Mouse (Mus musculus): ENCODE data around the gene Clic3.

Clic3 gene

DNA sequence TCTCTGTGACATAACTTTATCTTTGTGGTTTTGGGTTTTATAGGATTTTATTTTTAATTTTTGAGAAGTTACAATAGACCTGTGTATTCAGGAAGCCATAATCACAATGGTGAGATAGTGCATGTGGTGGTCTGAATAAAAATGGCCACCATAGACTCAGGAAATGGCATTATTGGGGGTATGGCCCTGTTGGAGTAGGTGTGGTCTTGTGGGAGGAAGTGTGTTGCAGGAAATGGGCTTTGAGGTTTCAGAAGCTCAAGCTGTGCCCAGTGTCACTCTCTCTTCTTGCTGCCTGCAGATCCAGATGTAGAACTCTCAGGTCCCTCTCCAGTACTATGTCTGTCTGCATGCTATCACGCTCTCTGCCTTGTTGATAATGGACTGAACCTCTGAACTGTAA, 23.9 kb downstream of the Clic3 start:
- DNase-seq (ENCODE audit: low read depth, low spot score): no peak

DNA sequence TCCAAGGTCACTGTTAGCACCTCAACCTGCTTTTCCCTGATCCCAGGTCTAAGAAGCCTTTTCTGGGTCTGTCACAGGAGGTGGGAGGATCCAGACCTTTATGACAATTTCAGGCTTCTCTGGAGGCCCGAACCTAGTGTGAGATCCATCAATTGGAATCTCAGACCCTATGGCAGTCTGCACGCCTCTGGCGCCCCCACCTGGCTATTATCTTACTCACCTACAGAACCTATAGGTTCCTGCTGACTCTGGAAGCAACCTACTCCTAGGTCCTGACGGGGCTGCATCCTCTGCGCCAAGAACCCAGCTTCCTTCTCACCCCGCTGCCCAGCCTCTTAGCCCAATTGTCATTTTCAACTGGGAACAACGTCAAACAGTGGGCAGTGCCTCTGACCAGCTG, 26.3 kb downstream of the Clic3 start:
- no peak for DNase-seq (ENCODE audit: low read depth, low spot score)

DNA sequence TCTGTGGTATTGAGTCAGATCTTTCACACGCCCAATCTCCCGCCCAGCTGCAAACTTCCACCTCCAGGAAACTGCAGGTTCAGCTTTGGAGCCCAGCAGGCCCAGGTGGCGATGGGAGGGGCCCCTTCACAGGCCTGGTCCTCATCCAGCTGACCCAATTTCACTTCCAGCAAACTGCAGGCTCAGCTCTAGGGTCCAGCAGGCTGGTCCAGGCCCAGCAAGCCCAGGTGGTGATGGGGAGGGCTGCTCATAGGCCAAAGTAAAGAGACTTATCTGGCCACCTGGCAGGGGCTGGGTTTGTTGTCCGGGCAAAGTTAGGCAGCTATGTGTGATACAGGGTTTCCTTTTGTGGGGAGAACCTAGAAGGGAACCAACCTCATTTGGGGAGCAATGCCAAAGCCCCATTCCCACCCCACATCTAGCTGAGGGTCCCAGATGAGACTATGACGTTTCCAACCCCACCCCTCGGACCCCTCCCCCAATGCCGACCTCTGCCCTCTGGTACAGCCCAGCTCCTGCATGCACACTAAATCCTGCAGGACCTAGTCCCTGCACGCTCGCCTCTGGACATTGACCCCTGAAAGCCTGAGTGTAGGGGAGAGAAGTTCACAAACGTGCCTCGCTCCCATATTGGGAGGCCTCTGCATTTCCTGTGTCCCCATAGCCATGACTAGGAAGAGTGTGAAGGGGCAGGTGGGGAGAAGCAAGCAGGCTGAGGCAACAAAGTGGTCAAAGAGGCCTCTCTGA, 28.4 kb downstream of the Clic3 start:
- DNase-seq (ENCODE audit: low read depth, low spot score): no peak

DNA sequence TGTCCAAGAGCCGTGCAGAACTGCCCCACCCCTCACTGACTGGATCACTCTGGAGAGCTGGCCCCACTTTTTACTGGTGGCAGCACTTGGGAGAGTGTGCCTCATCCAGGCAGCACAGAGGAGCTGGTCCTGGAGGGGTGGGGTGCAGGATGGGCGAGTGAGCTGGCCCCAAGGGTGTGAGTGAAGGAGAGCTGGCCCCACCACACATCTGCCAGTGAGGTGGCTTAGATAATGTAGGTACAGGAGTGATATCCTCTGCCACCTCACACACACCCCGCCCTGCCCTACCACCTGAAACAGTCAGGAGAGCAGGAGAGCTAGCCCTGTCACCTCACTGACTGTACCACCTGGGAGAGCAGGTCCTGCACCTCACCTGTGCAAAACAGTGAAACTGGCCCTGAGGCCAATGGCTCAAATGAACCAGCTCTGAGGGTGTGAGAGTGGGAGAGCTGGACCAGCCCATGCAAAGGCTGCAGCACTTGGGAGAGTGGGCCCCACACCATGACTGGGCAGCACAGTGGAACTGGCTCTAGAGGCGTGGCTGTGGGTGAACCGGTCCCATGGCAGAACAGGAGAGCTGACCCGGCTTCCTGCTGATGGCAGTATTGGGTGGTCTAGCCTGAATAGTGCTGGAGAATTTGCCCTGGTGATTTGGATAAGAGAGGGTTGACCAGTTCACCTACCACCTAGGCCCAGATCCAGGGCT, 31.5 kb downstream of the Clic3 start:
- no peak for DNase-seq (ENCODE audit: low read depth, low spot score)

DNA sequence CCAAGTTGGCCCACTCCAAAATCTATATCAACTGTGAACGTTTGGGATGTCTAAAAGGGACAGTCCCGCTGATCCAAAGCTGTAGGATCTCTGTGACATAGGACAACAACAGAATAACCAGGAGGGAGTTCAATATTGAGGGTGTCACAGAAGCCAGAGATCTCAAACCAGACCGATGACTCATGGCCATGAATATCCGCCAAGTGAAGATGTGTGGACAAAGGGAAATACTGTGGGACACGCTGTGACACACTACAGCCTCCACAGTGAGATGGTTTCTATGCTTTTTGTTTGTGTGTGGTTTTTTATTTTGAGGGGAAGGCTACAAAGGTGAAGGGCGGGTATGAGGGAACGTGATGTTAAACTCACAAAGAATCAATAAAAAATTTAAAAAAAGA, 32.0 kb downstream of the Clic3 start:
- DNase-seq (ENCODE audit: low read depth, low spot score): no peak

DNA sequence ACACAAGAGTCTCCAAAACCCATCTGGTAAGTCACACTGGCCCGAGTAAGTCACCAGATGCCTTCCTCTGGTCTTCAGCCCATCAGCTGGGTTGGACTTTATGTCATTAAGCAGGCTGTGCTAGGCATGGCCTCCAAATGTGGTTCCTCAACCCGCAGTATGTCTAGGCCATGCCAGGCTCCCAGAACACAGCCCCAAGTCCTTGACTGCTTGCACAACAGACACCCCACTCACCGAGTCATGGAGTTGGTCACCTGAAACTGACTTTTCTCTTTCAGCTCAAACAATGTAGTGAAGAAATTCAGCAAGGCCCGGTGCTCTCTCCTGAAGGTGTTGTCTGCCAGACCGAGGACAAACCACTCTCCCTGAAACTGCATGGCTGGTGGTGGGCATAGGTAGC, 36.4 kb downstream of the Clic3 start:
- no peak for DNase-seq (ENCODE audit: low read depth, low spot score)

DNA sequence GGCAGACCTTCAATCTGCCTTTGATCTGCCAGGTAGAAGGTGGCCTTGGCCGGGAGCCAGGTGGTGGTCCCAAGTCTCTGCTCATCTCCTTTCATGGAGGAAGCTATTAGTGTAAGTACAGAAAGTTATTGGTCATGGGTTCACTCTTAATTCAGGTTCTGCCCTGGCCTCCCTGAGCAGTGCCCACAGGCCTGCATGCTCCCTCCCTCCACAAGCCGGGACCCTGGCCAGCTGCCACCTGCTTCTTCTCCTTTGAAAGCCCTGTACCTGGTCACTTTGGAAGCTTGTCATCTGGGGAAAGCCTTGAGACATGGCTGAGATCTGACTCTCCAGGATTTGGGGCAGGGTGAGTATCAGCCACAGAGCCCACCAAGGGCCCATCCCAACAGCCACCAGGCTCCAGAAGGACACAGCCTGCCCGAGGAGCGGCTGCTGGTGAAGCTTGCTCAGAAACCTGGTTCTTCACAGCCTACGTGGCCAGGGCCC, 36.9 kb downstream of the Clic3 start, which contains the start of gene Lcn12:
TSS of gene Lcn12 (minus strand) at position 436 of the 486 bp plus-strand sequence.
- DNase-seq (ENCODE audit: low read depth, low spot score): no peak

DNA sequence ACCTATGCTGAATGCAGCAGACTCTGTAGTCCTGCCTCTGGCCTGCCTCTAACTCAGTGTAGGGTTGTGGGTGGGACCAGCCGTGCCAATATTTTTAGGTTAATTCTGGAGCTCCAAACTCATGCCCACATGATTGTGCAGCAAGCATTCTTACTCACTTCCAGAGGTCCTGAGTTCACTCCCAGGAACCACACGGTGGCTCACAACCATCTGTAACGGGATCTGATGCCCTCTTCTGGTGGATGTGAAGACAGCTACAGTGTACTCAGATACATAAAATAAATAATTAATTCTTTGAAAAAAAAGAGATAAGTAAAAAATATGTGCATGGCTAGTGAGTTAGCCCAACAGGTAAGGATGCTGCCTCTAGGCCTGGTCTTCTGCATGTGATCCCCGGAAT, 39.8 kb downstream of the Clic3 start:
- DNase-seq (ENCODE audit: low read depth, low spot score): no peak

DNA sequence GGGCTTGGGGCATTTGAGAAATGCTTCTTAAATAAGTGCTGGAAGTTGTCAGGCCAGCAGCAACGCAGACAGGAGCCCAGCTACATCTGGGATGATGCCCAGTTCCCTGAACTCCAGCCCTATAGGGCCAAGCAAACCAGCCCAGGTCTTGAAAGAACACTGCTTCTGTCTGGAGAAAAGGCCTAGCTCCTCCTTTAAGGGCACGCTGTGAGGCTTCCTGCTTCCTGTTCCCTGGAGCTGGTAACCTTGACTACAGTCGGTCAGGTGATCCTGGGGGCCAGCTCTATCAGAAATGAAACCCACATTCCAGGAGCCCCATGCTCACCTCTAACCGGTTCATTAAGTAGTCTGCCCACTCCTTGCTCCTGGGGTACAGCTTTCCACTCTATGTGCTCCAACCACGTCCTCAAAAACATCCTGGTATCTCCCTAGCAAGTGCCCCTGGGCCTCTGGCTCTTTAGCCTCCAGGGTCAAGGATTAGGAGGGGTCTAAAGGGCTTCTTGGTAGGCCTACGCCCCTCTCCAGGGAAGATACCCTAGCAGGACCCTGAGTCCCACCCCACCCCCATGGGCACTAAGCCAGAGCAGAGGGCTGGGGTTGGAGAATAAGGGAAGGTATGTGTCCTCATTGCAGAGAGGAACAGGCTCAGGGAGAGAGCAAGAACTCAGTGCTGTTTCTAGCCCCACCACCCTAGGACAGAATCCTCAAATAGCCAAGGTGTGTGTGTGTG, 41.4 kb downstream of the Clic3 start:
- no peak for DNase-seq (ENCODE audit: low read depth, low spot score)

DNA sequence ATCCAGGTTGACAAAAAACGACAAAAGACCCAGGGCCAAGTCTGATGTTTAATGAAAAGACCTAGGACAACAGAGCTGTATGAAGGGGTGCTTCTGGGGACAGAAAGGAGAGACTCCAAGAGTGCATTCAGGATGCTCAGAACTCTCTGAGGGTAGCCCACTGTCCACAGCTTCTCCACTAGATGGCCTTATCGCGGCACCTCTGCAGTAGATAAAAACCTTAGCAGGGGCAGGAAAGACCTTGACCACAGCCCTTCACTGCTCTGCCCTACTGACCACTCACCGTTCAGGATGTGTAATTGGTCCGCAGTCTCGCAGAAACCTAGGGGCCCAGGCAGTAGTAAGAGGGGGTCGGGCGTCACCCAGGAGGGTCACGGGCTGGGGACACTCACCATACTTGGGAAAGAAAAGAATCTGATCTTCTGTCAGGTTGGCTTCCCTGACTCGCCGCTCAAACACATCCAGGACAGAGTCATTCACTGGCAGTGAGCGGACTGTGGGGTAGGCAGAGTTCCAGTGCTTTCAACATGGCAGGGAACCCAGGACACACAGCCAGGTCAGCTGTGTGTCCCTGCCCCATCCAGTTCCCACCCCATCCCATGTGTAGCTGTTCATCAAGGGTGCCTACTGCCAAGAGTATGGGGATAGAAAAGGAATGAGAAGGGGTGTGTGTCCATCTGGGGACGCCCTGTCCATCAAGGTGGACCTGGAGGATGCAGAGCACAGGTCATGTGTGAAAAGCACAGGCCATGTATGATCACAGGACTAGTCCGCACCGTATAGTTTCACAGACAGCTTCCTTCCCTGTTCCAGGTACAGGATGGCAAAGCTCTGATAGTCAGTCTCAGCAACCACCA, 42.2 kb downstream of the Clic3 start:
- no peak for DNase-seq (ENCODE audit: low read depth, low spot score)

DNA sequence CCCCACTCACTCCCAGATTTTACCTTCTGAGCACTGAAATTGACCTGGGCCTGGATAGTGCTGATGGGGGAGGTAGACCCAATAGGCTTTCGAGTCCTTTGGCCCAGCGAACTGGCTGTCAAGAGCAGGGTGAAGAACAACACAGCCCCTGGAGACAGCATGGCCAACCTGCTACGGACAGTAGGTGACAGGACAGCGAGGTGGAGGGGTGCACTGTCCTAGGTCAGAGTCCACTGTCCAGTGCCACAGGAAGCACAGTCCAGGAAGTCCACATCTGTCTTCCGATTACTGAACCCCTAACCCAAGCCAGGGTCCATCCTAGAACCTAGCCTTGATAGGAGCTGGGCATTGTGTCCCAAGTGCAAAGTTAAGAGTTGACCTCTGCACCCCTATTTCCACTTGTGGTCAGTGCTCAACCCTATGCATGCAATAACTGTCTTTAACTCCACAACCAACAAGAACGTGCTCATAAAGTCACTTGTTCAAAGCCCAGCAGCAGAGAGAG, 43.5 kb downstream of the Clic3 start:
- DNase-seq (ENCODE audit: low read depth, low spot score): no peak

DNA sequence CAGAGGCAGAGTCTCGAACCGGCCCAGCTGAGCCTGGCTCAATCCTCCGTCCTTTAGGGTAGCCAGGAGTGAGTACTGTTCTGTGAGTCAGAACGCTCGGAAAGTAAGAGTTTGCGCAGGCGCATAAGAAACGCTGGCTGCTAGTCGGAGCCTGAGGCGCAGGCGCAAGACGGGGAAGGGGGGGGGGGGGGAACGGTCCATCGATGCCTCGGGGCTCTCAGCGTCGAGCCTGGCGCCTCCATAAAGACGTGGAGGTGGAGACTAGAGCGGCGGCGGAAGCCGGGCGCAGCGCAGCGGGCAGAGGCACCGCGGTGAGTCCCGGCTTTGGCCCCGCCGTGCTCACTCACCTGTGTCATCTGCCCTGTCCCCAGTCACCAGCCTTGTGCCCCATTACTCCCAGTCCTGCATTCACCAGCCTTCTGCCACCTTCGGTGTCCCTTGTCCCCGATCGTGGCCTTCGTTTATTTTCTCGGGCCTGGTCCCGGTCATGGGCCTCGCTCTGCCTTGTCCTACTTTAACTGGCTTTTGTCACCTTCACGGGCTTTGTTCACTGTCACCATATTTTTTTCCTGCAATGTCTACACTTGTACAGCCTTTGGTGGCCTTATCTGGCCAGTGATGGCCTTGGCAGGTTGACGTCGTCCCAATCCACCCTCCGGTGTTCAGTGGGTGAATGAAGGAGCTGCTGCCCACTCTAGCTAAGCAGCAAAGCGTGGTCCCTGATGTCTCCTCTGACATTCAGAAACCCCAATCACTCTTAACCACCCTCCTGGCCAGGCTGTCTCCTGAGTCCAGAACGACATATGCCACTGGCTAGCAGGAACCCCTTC, 44.2 kb downstream of the Clic3 start, which contains the start of gene Fbxw5:
TSS of gene Fbxw5 (plus strand) at position 175 of the 830 bp plus-strand sequence.
- DNase-seq (ENCODE audit: low read depth, low spot score): peak; percentile 85

DNA sequence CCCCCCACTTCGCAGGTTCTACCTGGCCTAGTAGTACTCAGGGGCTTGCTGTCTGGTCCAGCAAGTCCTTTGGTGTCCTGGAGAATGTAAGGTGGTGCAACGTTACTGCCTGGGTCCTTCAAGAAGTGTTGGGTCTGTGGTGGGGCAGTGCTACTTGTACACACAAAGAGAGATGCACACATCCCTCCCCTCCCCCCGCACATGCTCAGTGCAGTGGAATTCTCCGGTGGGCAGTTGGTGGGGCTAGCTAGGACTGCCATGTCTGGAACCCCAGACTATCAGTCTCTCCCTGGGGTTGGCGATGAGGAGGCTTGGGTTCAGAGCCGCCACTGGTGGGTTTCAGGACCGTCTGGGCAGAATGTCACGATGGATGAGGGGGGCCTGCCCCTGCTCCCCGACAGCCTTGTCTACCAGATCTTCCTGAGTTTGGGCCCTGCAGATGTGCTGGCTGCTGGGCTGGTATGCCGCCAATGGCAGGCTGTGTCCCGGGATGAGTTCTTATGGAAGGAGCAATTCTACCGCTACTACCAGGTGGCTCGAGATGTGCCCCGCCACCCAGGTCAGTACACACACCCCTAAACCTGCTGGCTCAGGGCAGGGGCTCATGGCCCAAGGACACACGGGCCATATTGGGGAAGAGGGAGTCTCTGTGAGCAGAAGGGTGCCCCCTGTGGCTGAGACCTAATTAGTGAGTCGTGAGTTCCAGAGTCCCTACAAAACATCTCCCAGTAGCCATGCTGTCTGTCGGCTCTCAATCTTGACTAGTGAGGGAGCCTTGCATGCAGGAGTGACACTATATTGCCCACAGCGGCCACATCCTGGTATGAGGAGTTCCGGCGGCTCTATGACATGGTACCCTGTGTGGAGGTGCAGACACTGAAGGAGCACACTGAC, 45.2 kb downstream of the Clic3 start, which contains the start of gene C8g:
TSS of gene C8g (minus strand) at position 127 of the 894 bp plus-strand sequence.
- no peak for DNase-seq (ENCODE audit: low read depth, low spot score)

DNA sequence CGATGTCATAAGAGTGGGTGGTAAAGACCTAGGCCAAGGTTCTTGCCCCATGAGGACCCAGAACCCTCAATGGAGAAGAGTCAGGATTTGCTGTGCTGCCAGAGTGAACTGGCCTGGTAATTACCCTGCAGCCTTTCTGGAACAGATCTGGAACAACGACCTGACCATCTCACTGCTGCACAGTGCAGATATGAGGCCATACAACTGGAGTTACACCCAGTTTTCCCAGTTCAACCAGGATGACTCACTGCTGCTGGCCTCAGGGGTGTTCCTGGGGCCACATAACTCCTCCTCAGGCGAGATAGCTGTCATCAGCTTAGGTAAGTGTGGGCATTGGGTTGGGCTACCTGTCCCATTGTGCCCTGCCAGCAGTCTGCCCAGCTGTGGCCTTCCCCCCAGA, 46.1 kb downstream of the Clic3 start:
- DNase-seq (ENCODE audit: low read depth, low spot score): no peak

DNA sequence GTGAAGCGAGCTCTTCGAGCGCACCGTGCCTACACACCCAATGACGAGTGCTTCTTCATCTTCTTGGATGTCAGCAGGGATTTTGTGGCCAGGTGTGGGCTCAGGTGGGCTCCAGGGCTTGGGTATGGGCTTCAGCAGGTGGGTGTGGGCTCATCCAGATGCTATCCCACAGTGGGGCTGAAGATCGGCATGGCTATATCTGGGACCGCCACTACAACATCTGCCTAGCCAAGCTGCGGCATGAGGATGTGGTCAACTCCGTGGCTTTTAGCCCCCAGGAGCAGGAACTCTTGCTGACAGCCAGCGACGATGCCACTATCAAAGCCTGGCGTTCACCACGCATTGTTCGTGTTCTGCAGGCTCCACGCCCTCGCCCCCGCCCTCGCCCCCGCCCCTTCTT, 47.9 kb downstream of the Clic3 start:
- no peak for DNase-seq (ENCODE audit: low read depth, low spot score)

DNA sequence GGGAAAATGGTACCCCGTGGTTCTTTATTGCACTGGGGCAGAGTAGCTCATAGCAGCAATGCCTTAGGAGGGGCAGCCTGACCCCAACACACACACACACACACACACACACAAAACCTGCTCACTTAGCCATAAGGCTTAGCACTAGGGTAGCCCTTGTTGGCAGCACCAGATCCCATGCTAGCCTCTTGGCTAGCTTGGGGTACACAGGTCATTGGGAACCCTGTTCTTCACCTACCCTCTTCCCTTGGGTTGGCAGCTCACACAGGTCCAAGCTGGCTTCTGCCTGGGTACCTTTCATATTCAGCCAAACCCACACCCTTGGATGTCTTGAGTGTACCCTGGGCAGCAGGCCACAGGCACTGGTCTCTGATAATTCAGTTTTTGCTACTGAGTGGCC, 48.4 kb downstream of the Clic3 start:
- DNase-seq (ENCODE audit: low read depth, low spot score): no peak

DNA sequence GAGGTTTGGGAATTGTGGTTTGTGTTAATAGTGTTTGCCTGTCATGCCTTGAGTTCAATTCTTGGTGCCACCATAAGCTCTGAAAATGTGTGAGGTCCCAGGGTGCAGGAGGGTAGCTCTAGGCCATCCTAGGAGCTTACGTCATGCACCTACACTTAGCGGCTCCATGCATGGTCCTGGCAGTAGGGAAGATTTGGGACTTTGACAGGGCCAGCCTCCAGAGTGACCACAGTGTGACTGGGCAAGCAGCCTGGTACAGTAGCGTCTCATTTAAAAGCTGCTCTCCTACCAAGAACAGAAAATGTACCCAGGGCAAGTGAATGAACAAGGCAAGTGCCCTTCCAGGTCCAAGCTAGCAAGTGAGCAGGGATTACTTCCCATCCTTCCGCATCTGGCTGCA, 49.2 kb downstream of the Clic3 start:
- DNase-seq (ENCODE audit: low read depth, low spot score): no peak

DNA sequence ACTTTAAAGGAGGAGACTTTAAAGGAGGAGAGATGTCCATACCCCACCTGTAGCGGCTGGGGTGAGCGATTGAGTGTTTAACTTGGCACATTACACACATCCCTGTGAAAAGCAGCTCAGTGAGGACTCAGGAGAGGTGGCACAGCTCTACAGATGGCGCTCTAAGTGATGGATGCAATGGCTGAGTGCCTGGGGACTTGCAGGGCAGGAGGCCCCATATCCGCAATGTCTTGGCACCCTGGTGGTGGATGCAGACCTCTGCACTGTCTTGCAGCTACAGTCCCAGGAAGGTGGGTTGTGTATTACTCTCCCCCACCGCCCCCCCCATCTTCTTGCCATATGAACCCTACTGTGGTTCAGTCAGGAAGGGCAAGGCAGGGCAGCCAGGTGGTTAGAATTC, 50.3 kb downstream of the Clic3 start:
- DNase-seq (ENCODE audit: low read depth, low spot score): no peak
